Mouse (Mus musculus) WW6 (cell line): ENCODE data around the gene Fbxo39.

Experiments
- DNase-seq: peaks from one replicate; pipeline ENCODE4 v3.0.0-alpha.2; 2013; ENCODE audit warnings: low read depth, low spot score

Fbxo39 gene

GRCm38 (mm10) chr11:72363523-72364240 is 49.4 kb downstream of the Fbxo39 start:
- DNase-seq: no peak

- no peak for DNase-seq
These were observed 50.3 kb downstream of the Fbxo39 start for GRCm38 (mm10) chr11:72364526-72364925.

- DNase-seq: no peak
These were observed 51.9 kb downstream of the Fbxo39 start for GRCm38 (mm10) chr11:72366126-72366525.

GRCm38 (mm10) chr11:72367934-72368674 is 53.9 kb downstream of the Fbxo39 start:
- DNase-seq: no peak
